Mouse (Mus musculus) induced T-regulatory cell, adult 2 months (primary cell): ENCODE results near the gene Rrbp1.

Experiments used
- DNase-seq: peaks from one replicate; pipeline ENCODE4 v3.0.0-alpha.2; 2012; ENCODE audit warnings: low read depth

Gene Rrbp1

DNA sequence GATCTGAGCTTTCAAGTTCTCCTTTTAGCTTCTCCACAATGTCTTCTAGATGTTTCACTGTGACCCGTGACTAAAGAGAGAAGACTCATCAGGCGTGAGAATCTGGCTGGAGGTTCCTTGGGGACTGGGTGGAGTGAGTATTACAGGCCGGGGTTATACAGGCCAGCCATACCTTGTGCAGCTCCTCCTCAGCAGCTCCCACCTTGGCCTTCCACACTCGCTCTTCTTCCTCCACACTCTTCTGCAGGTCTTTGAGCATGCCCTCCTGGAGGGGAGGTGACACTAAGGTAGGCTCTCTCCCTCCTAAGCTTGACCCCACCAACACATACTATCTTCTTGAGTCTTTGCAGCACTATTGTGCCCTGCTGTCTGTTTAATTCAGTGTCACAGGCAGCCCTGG lies 57.1 kb downstream of the Rrbp1 start:
- no peak for DNase-seq

GRCm38 (mm10) chr2:143951546-143952315 lies 59.3 kb downstream of the Rrbp1 start:
- no peak for DNase-seq

- DNase-seq, result no peak
These were observed 60.0 kb downstream of the Rrbp1 start for GRCm38 (mm10) chr2:143951028-143951420.

- no peak for DNase-seq
These were observed 60.6 kb downstream of the Rrbp1 start for GRCm38 (mm10) chr2:143950290-143951027.

DNA sequence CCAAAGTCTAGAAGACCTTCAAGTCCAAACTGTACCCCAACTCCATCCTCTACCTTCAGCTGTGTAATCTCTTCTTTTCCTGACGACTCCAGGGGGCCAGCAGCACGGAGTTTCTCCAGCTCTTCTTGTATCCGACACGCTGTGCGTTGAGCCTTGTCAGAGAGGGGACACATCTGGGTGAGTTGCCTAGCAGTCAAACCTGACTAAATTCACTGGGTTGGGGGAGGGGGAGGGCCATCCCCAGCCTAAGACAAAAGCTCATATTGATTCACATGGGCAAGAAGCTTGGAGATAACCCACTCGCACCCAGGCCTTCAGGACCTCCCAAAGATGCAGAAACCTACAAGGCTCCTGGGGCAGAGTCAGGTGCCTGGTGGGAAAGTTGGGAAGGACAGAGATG lies 61.8 kb downstream of the Rrbp1 start:
- DNase-seq, result no peak

DNA sequence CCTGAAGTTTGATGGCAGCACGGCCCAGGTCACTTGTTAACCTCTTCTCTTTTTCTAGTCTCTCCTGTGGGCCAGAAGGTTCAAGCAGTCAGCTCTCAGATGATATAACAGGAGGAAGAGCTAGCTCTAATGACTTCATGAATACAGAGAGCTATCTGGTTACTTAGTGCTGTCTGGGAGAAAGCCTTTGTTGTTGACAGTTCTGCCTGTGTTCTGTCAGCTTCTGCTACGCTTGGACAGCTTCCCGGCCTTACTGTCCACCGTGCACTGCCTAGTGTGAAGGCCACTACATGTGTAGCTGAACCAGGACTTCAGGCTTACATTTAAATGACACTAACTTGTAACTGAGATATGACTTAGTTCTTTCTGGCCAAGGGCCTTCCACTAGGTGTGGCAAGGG lies 62.6 kb downstream of the Rrbp1 start:
- DNase-seq, result no peak

GRCm38 (mm10) chr2:143947981-143948380 lies 63.1 kb downstream of the Rrbp1 start:
- DNase-seq, result no peak

DNA sequence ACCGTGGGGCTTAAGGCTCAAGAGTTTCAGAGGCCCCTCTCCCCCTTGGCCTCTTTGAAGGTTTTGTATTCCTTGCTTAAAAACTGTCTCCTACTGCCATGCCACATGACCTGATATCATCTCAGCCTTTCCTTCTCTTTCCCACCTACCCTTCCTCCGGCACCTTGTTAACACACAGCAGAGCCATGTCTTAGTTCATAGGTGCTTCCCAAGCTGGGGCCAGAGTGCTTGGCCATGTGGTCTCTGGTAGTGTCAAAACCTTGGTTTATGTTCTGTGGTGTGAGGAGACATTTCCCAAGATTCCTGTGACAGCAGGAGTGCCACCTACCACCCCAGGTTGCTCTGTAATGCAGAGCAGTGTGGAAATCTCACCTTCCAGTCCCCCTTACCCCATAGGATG lies 64.7 kb downstream of the Rrbp1 start:
- DNase-seq, result no peak

DNA sequence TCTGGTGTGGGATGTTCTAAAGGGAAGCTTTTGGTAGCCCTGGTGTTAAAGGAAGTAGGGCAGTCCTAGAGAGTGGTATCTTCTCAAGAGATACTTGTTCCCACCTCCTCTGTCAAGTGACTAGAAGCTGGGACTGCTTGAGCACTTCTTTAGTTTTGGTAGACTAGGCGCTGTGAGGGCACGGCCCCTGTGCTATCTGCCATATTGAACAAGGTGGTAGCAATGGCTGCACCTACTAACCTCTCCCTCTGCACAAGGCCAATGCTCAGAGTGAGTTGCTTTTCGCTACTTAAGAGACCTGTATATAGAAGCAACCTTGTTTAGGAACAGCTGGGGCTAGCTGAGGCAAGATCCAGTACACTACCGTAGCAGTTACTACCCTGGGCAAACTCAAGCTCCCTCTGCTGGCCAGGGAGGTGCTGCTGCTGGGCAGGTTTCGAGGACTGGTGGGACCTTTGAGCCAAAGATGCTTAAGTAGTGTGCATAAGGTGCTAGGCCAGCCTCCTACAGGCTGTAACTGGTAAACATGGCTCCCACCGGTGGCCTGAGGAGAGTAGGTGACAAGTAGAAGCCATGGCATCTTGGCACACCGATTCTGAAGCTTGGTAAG lies 65.5 kb downstream of the Rrbp1 start:
- DNase-seq, result peak; percentile 34

GRCm38 (mm10) chr2:143944796-143945195 lies 66.3 kb downstream of the Rrbp1 start:
- no peak for DNase-seq

DNA sequence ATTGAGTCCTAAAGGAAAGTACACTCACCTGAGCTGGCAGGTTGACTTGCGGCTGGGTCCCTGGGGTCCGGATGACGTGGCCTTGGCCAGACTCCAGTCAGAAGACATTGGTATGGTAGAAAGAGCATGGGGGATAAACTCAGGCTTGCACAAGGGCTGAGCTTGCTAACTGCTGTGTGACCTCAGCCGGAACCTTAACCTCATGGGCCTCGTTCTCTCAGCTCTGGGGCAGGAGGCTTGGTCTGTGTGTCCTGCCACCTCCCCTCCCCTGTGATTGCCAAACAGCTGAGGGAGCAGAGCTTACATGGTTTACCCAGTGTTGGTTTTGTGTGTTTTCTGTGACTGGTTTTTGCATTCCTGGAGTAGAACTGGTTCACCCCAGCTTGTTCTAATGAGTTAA lies 70.7 kb downstream of the Rrbp1 start:
- DNase-seq, result no peak

DNA sequence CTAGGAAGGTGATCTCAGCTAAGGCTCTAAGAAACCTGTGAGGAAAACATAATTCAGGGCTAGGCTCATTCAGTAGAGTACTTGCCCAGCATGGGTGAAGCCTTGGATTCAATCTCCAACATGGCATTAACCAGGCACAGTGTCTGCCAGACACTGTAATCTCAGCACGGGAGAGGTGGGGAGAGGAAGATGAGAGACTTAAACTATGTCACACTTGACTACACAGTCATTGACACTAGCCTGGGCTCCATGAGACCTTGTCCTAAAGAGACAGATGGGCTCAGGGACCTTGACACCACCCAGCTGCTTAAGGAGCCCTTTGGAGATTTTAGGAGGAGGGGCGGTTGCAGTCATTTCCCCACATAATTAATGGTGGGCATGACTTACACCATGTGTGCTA lies 73.2 kb downstream of the Rrbp1 start:
- DNase-seq, result no peak

DNA sequence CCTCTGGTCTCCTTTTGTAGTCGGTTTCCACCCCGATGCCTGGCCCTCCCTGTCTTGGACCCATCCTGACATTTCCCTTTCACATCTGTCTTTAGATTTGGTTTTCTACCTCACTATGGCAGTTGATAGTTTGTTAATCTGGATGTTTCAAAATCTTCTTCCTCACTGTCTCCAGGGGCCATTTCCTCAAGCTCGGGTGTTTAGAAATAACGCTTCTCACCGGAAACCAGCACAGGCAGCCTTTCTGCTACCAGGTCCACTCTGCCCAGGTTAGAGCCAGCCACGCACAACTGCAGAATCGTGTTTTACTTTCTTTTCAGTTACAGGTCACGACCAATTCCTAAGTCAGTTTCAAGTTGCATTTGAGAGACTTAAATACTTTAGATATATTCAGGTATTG lies 76.6 kb downstream of the Rrbp1 start:
- DNase-seq, result no peak

GRCm38 (mm10) chr2:143933516-143933915 lies 77.5 kb downstream of the Rrbp1 start:
- DNase-seq, result no peak

DNA sequence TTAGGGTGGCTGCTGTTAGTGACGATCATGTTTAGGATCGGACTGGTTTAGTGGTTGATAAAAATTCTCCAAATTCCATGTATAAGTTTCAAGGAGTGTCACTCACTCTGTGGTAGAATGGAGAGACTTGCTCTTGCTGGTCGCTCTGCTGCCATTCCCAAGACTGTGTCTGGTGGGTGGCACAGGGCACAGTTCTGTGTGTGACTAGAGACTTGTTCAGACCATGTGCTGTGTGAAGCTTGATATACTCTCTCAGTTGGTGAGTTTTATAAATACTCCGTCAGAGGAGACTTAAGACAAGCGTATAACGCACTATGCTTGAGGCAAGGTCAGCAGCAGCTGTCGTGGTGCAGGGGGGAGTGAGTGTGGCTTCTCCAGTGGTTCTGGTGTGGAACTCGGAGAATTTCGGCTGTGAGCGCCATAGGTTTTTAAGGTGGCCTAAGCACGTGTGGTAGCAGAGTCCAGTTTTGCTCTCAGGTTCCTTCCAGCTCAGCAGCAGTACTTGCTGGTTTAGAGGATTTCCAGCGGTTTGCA lies 78.7 kb downstream of the Rrbp1 start:
- DNase-seq, result no peak

DNA sequence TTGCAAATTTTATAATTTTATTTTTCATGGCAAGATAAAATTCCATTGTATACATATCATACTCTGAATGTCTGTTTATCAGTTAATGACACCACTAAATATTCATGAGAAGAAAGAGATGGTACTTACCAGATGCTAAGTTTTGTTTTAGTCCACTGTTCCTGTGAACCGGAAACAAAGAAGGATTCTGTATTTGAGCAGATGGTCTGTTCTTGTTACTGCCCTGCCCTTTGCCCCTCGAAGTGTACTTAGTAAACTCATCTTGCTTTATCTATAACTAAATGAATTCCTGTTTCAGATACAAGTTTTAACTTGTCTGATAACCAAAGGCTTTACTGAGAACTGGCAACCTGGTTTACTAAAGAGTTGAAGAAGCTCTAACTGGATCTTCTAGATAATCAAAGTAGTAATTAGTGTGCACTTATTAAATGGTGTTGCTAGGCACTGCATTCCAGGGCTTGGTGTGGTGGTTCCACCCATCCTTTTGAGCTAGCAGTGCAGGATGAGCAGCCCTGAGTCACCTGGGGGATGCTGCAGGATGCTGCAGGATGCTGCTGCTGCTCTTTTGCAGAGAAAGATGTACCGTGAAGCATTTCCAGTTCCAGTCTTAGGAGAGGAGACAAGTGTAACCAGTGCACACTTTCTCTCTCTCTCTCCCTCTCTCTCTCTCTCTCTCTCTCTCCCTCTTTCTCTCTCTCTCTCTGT lies 81.3 kb downstream of the Rrbp1 start:
- DNase-seq, result no peak

DNA sequence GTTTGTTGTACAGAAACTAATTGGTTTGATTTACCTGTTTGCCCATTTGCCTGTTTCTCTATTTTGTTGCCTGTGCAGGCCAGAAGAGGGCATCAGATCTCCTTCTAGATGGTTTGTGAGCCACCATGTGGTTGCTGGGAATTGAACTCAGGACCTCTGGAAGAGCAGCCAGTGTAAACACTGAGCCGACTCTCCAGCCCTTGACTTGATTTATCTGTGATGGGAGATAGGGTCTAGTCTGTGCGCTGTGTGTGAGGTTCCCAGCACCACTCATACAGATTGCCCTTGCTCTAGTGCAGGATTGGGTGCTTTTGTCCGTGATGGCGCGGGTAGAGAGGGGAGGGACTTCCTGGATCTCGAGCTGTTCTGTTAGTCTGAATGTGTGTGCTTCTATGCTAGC lies 85.2 kb downstream of the Rrbp1 start:
- no peak for DNase-seq

GRCm38 (mm10) chr2:143924085-143924484 lies 87.0 kb downstream of the Rrbp1 start:
- no peak for DNase-seq

DNA sequence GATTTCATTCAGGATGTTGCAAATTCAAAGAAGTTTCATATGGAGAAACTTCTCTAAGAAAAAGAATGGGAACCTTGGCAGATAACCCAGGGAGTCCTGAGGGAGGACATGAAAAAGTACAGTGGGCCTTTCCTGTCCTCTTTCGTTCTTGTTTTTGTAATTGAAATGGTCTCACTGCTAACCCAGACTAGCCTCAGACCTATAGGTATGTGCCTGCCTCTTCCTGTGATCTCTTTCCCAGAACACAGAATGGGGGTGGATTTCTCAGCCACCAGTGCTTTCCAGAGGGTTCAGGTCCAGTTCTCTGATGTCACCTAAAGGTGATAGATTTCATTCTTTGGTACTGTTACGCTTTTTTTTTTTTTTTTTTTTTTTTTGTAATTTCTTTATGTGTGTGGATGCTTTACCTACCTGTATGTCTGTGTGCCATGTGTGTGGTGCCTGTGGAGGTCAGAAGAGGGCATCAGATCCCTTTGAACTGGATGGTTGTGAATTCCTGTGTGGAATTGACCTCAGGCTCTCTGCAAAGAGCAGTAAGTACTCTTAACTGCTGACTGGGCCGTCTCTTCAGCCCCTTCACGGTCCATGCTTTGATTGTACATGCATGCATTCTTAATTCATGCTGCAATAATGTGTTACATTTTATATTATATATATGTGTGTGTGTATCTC lies 92.1 kb downstream of the Rrbp1 start:
- no peak for DNase-seq

- no peak for DNase-seq
These were observed 93.4 kb downstream of the Rrbp1 start for GRCm38 (mm10) chr2:143917622-143918021.

GRCm38 (mm10) chr2:143916229-143916628 lies 94.8 kb downstream of the Rrbp1 start:
- no peak for DNase-seq
